Mouse (Mus musculus): Measurements from ENCODE around the gene Aqp9.

DNA sequence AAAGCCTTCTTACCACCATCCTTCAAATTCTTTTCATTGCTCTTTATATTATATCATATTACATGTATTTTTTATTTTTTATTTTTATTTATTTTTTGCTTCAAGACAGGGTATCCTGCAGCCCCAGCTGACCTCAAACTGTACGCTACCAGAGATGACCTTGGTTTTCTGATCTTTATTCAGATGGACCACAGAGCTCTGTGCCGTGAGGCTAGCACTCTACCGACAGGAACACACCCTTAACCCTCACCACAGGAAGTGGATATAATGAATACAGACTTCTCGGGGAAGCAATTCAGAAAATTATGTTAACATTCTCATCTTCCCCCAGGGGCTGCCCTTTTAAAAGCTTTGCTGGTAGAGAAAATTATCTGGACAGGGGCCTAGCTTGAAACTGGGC lies 95.4 kb downstream of the Aqp9 start:
- TF ChIP-seq POLR2A (IDR thresholded peaks at IDR 0.05; ENCODE audit: control insufficient read depth in 1 of 2, insufficient read depth in 1 of 2, low read depth in 1 of 2, low read length in 2 of 2, poor library complexity in 1 of 2) (no peak), MYB (IDR thresholded peaks at IDR 0.05; ENCODE audit: low read depth, low read length) (no peak), ZC3H11A (IDR thresholded peaks at IDR 0.05; ENCODE audit: low read depth, low read length) (no peak), HCFC1 (IDR thresholded peaks at IDR 0.05; ENCODE audit: low read depth, low read length) (no peak), EP300 (IDR thresholded peaks at IDR 0.05; ENCODE audit: low read depth in 1 of 2, low read length in 2 of 2) (no peak), GATA1 (IDR thresholded peaks at IDR 0.05; ENCODE audit: low read depth, low read length) (no peak), ZNF384 (IDR thresholded peaks at IDR 0.05; ENCODE audit: low read depth, low read length) (no peak), CTCF (IDR thresholded peaks at IDR 0.05 in 2 of 3, conservative IDR thresholded peaks at IDR 0.05 in 1 of 3; ENCODE audit: control insufficient read depth in 1 of 3, insufficient read depth in 1 of 3, low read depth in 2 of 3, low read length in 3 of 3, poor library complexity in 1 of 3, severe bottlenecking in 1 of 3) (no peak), RCOR1 (IDR thresholded peaks at IDR 0.05; ENCODE audit: low read depth, low read length) (no peak), POLR2AphosphoS2 (IDR thresholded peaks at IDR 0.05; ENCODE audit: low read length) (no peak), NELFE (IDR thresholded peaks at IDR 0.05; ENCODE audit: low read depth, low read length) (no peak), MEF2A (IDR thresholded peaks at IDR 0.05; ENCODE audit: extremely low read depth, insufficient replicate concordance, low read depth, low read length, poor library complexity, severe bottlenecking) (no peak), MAZ (IDR thresholded peaks at IDR 0.05; ENCODE audit: low read depth, low read length) (no peak), E2F4 (IDR thresholded peaks at IDR 0.05; ENCODE audit: borderline replicate concordance, low read depth, low read length) (no peak)

All from MEL (cell line).